Mouse (Mus musculus): ENCODE measurements around the gene Slc1a7. TPM values are rescaled to one million over a fixed set of nuclear protein-coding genes. Genes with fewer than 3 reads are reported as not detected.
A peak's percentile ranks its signal among the peaks of the same experiment; 100 is the strongest.

The Slc1a7 gene
- polyA plus RNA-seq, 1 experiment from 2014 or later, result 0.05 TPM

DNA sequence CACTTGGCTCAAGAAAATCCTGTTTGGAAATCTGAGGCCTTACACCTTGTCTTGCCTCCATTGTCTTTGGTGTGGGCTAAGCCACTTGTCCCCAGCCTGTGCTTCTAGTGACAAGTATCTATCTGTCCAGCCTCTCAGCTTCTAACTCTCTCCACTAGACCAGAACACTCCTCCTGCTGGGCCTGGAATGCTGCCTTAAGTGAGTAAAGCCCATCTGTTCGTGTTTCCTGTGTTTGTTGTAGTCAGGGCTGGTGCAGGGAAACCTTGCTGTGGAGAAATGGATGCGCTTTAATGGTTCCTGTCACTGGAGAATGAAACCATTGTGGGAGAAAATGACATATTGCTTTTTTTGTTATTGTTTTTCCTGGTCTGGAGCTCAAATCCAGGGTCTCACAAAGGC, 11.4 kb downstream of the Slc1a7 start:
- Histone ChIP-seq H3K4me2 (ENCODE audit: low read length) (no peak overlapping the region), H3K36me3 (ENCODE audit: insufficient read depth, low read length) (no peaks in the 10 kb centered on the region), H3K9ac (ENCODE audit: low read depth, low read length) (no peak overlapping the region), H3K27me3 (ENCODE audit: insufficient read depth, low read length) (no peaks in the 10 kb centered on the region), H3K9me3 (replicated peaks; ENCODE audit: low read length) (no peaks in the 10 kb centered on the region), H3K4me1 (replicated peaks; ENCODE audit: insufficient read depth, low read length) (no peaks in the 10 kb centered on the region), H3K27ac (peak overlapping the region; percentile 70; the same call in 1 of the 2 replicates), H3K4me3 (replicated peaks; ENCODE audit: low read depth, low read length) (no peak overlapping the region)
- TF ChIP-seq CTCF (IDR thresholded peaks at IDR 0.05; ENCODE audit: low read depth), result no peak
- ATAC-seq (replicated peaks; ENCODE audit: low FRiP score, low read depth), result no peak
- WGBS, result 31% methylated on average over 2 of the region's 2 CpGs
- DNase-seq (ENCODE audit: low spot score), result peak; percentile 75

DNA sequence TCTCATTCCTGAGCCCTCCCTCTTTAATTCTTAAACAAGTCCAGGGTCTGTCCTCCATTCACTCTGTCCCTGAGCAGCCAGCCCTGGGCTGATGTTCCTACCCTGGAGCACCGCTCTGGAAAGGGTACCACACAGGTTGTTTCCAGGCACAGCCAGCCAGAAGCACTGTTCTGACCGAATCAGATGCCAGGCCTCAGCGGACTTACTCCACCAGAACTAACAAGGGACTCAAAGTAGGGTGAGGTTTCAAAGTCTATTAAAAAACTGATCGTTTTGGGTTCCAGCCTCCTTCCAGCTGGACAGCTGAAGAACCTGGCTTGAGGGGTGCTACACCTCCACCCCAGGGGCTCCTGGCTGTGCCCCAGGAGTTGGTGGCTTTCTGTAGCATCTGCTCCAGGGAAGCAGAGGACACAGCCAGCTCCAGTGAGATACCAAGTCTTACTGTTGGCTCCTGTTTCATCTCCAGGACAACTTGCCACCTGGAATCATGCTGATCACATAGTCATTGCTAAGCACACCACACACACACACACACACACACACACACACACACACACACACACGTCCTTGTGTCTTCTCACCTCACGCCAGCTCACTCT, 12.0 kb downstream of the Slc1a7 start:
- DNase-seq (ENCODE audit: low spot score) (no peak), ATAC-seq (replicated peaks; ENCODE audit: low FRiP score, low read depth) (no peak)
- Histone ChIP-seq H3K9ac (ENCODE audit: low read depth, low read length) (no peak overlapping the region), H3K4me2 (ENCODE audit: low read length) (no peak overlapping the region), H3K4me3 (replicated peaks; ENCODE audit: low read depth, low read length) (no peak overlapping the region), H3K36me3 (ENCODE audit: insufficient read depth, low read length) (no peaks in the 10 kb centered on the region), H3K27me3 (ENCODE audit: insufficient read depth, low read length) (no peaks in the 10 kb centered on the region), H3K27ac (peak overlapping the region; percentile 76), H3K4me1 (replicated peaks; ENCODE audit: insufficient read depth, low read length) (no peaks in the 10 kb centered on the region), H3K9me3 (replicated peaks; ENCODE audit: low read length) (no peaks in the 10 kb centered on the region)
- TF ChIP-seq CTCF (IDR thresholded peaks at IDR 0.05; ENCODE audit: low read depth), result no peak
- 69% methylated on average over 6 of the region's 6 CpGs for WGBS

DNA sequence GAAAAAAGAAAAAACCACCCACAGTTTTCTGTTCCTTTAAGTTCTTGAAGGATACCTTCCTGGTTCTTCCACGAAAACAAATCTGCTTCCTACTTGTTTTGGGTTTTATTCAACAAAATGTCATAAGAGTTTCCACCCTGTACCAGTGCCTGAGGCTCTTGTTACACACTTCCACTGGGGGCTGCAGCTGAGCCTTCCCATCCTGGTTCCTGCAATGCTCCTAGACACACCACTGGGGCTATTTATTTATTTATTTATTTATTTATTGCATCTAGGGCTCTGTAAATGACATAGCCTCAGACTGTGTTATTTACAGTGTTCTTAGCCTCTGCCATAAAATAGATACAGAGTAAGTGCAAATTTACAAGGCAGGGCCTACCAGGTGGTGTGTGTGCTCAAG, 15.6 kb downstream of the Slc1a7 start:
- H3K27ac ChIP-seq, result 0 out of 2 replicates have a peak overlapping the region, but pooled peaks have one; percentile 36
- no peak overlapping the region for H3K9ac ChIP-seq (ENCODE audit: low read depth, low read length)
- no peak for TF ChIP-seq CTCF (IDR thresholded peaks at IDR 0.05; ENCODE audit: low read depth)
- H3K36me3 ChIP-seq (ENCODE audit: insufficient read depth, low read length), result no peaks in the 10 kb centered on the region
- WGBS, result 40% methylated on average over 1 of the region's 1 CpGs
- peak; percentile 23; the same call in 1 of the 2 replicates for ATAC-seq (replicated peaks; ENCODE audit: low FRiP score, low read depth)
- H3K9me3 ChIP-seq (replicated peaks; ENCODE audit: low read length), result no peaks in the 10 kb centered on the region
- no peak overlapping the region for H3K4me2 ChIP-seq (ENCODE audit: low read length)
- peak; percentile 58 for DNase-seq (ENCODE audit: low spot score)
- H3K27me3 ChIP-seq (ENCODE audit: insufficient read depth, low read length), result no peaks in the 10 kb centered on the region
- no peak overlapping the region for H3K4me3 ChIP-seq (replicated peaks; ENCODE audit: low read depth, low read length)
- H3K4me1 ChIP-seq (replicated peaks; ENCODE audit: insufficient read depth, low read length), result no peaks in the 10 kb centered on the region

DNA sequence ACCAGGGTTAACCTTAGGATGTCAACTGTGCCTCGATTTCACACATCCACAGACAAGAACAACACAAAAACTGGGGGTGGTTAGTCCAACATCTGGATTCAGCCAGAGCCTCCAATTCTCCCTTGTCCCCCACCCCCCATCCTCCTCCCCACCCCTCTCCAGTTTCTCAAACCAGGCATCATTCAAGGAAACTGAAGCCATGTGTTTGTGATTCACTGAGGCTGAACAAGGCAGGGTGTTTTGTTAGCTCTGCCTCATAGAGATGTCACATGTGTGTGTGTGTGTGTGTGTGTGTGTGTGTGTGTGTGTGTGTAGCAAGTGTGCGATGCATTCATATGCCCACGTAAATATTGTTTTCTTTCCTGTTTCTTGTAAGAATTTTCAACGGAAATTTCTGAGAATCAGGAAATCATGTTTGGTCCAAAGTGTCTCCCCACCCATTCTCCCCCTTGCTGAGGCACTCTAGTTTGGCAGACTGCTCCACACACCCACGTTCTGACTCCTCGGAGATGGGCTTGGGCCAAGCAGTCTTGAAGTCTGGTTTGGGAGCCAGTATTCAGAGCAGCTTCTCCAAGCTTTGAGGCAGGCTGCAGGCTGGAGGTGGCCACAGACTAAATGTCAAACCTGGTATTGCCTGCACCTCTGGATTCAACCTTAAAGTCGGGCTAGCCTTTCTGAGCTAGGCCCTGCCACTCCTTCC, 16.3 kb downstream of the Slc1a7 start:
- peak; percentile 83 for DNase-seq (ENCODE audit: low spot score)
- no peak overlapping the region for H3K9ac ChIP-seq (ENCODE audit: low read depth, low read length)
- H3K27ac ChIP-seq, result 0 out of 2 replicates have a peak overlapping the region, but pooled peaks have one; percentile 36
- H3K4me3 ChIP-seq (replicated peaks; ENCODE audit: low read depth, low read length), result no peak overlapping the region
- no peaks in the 10 kb centered on the region for H3K27me3 ChIP-seq (ENCODE audit: insufficient read depth, low read length)
- H3K9me3 ChIP-seq (replicated peaks; ENCODE audit: low read length), result no peaks in the 10 kb centered on the region
- H3K4me1 ChIP-seq (replicated peaks; ENCODE audit: insufficient read depth, low read length), result no peaks in the 10 kb centered on the region
- WGBS, result 22% methylated on average over 7 of the region's 7 CpGs
- no peak overlapping the region for H3K4me2 ChIP-seq (ENCODE audit: low read length)
- TF ChIP-seq CTCF (IDR thresholded peaks at IDR 0.05; ENCODE audit: low read depth), result no peak
- H3K36me3 ChIP-seq (ENCODE audit: insufficient read depth, low read length), result no peaks in the 10 kb centered on the region
- ATAC-seq (replicated peaks; ENCODE audit: low FRiP score, low read depth), result peak; percentile 70

DNA sequence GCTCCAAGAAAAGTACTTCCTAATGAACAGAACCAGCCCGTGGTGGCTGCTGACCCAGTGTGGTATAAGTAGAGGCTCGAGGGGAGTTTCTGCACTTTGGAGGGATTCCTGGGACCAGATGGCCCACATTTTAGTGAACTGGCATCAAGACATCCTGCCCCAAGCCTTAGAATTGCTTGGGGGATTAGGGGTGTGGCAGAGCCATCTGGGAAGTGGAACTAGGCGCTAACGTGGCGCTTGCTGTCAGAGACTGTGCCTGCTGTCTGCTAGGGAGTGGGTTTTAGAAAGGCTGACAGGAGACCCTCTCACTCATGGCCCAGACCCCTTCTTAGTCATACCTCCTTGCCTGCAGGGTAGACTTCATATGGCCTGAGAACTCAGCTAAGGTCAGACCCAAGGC, 17.7 kb downstream of the Slc1a7 start:
- H3K4me3 ChIP-seq (replicated peaks; ENCODE audit: low read depth, low read length), result no peak overlapping the region
- TF ChIP-seq CTCF (IDR thresholded peaks at IDR 0.05; ENCODE audit: low read depth), result no peak
- H3K9me3 ChIP-seq (replicated peaks; ENCODE audit: low read length), result no peaks in the 10 kb centered on the region
- no peaks in the 10 kb centered on the region for H3K36me3 ChIP-seq (ENCODE audit: insufficient read depth, low read length)
- H3K27me3 ChIP-seq (ENCODE audit: insufficient read depth, low read length), result no peaks in the 10 kb centered on the region
- H3K9ac ChIP-seq (ENCODE audit: low read depth, low read length), result no peak overlapping the region
- DNase-seq (ENCODE audit: low spot score), result no peak
- no peak overlapping the region for H3K4me2 ChIP-seq (ENCODE audit: low read length)
- no peak overlapping the region for H3K27ac ChIP-seq
- ATAC-seq (replicated peaks; ENCODE audit: low FRiP score, low read depth), result no peak
- H3K4me1 ChIP-seq (replicated peaks; ENCODE audit: insufficient read depth, low read length), result no peaks in the 10 kb centered on the region
- WGBS, result 83% methylated on average over 5 of the region's 5 CpGs

DNA sequence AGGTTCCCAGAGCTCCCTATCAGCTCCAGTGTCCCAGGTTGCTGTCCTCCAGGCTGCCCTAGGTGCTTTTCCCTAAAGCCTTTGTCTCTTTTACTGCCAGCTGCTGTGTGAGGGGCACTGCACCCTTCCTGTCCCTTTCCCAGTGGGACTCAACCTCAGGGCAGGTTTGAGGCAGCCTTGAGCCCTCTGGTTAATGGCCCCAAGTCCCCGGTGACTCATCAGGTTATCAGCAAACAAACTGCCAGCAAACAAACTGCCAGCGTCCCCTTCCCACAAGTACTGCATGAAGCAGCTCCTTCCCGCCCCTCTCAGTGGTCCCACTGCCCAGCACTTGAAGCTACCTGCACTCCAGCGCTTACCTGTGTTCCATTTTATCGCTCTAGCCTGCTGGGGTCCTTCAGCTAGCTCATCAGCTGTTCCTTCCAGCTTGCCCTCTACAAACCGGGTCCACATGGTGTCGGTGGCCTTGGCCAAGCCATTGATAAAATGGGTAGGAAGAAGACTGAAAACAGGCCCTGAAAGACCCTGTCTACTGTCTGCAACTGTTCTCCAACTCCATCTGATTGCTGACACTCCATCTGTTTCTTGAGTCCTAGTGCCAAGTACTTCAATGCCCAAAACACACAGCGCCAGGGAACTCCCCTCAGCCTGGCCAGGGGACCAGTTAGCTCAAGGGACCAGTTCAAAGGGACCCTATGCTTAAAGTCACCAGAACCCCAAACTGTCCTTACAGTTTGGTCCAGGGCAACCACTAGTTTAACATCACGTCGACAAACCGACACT, 18.4 kb downstream of the Slc1a7 start:
- no peak for DNase-seq (ENCODE audit: low spot score)
- H3K36me3 ChIP-seq (ENCODE audit: insufficient read depth, low read length), result no peaks in the 10 kb centered on the region
- H3K9ac ChIP-seq (ENCODE audit: low read depth, low read length), result no peak overlapping the region
- H3K4me3 ChIP-seq (replicated peaks; ENCODE audit: low read depth, low read length), result no peak overlapping the region
- H3K27ac ChIP-seq, result no peak overlapping the region
- H3K9me3 ChIP-seq (replicated peaks; ENCODE audit: low read length), result no peaks in the 10 kb centered on the region
- no peaks in the 10 kb centered on the region for H3K4me1 ChIP-seq (replicated peaks; ENCODE audit: insufficient read depth, low read length)
- no peak for TF ChIP-seq CTCF (IDR thresholded peaks at IDR 0.05; ENCODE audit: low read depth)
- H3K27me3 ChIP-seq (ENCODE audit: insufficient read depth, low read length), result no peaks in the 10 kb centered on the region
- no peak for ATAC-seq (replicated peaks; ENCODE audit: low FRiP score, low read depth)
- WGBS, result 87% methylated on average over 11 of the region's 11 CpGs
- H3K4me2 ChIP-seq (ENCODE audit: low read length), result no peak overlapping the region
